Mouse (Mus musculus): Measurements from ENCODE around the gene Commd2. TPM values are rescaled to one million over a fixed set of nuclear protein-coding genes. Genes with fewer than 3 reads are reported as not detected.

The Commd2 gene
- polyA plus RNA-seq (2015; fragmentation: Nextera tagmentation; extraction: Ambion mirVana), result 71.1 and 72.0 TPM in 2 replicates

GRCm38 (mm10) chr3:57651231-57651864, at the start of gene Commd2:
TSS of gene Commd2 (minus strand) at chr3:57651715.
- peak; percentile 99 for ATAC-seq (replicated peaks; ENCODE audit: low FRiP score)
- Histone ChIP-seq H3K4me1 (peaks cover 3% of the 10 kb centered on the region; the same call in 1 of the 2 replicates), H3K4me3 (replicated peaks) (peak within 1 kb of the TSS; percentile 79), H3K27me3 (no peaks in the 10 kb centered on the region), H3K27ac (peak within 1 kb of the TSS; percentile 92), H3K4me2 (peak within 1 kb of the TSS; percentile 77), H3K36me3 (peaks cover 11% of the 10 kb centered on the region), H3K9me3 (replicated peaks) (no peaks in the 10 kb centered on the region), H3K9ac (peak within 1 kb of the TSS; percentile 67)
- WGBS, result under 1% methylated on average over 42 of the region's 42 CpGs

- no peaks in the 10 kb centered on the region for H3K9me3 ChIP-seq (replicated peaks)
- H3K4me3 ChIP-seq (replicated peaks), result no peak overlapping the region
- H3K4me1 ChIP-seq, result 0 out of 2 replicates have a peak, but pooled peaks cover 3% of the 10 kb centered on the region
- H3K4me2 ChIP-seq, result no peak overlapping the region
- H3K27ac ChIP-seq, result 0 out of 2 replicates have a peak overlapping the region, but pooled peaks have one; percentile 13
- no peak overlapping the region for H3K9ac ChIP-seq
- H3K36me3 ChIP-seq, result no peaks in the 10 kb centered on the region
- no peaks in the 10 kb centered on the region for H3K27me3 ChIP-seq
- ATAC-seq (replicated peaks; ENCODE audit: low FRiP score), result no peak
- WGBS, result 91% methylated on average over 9 of the region's 9 CpGs
Observed at GRCm38 (mm10) chr3:57696779-57697178, 45.3 kb upstream of the Commd2 start.

GRCm38 (mm10) chr3:57696249-57696648, 44.7 kb upstream of the Commd2 start:
- no peak overlapping the region for H3K4me2 ChIP-seq

GRCm38 (mm10) chr3:57692719-57693118, 41.2 kb upstream of the Commd2 start, which contains the start of gene Ankub1:
TSS of gene Ankub1 (minus strand) at chr3:57692799.
- Histone ChIP-seq H3K27ac (no peak within 1 kb of the TSS), H3K36me3 (no peaks in the 10 kb centered on the region), H3K4me1 (0 out of 2 replicates have a peak, but pooled peaks cover 3% of the 10 kb centered on the region), H3K9me3 (replicated peaks) (no peaks in the 10 kb centered on the region), H3K9ac (no peak within 1 kb of the TSS), H3K27me3 (no peaks in the 10 kb centered on the region), H3K4me3 (replicated peaks) (no peak within 1 kb of the TSS), H3K4me2 (no peak within 1 kb of the TSS)
- no peak for ATAC-seq (replicated peaks; ENCODE audit: low FRiP score)
- WGBS, result 78% methylated on average over 2 of the region's 2 CpGs

More at GRCm38 (mm10) chr3:57696249-57696648, 44.7 kb upstream of the Commd2 start:
- Histone ChIP-seq H3K4me3 (replicated peaks) (no peak overlapping the region), H3K36me3 (no peaks in the 10 kb centered on the region), H3K9ac (no peak overlapping the region), H3K9me3 (replicated peaks) (no peaks in the 10 kb centered on the region), H3K27ac (peak overlapping the region; percentile 13; the same call in 1 of the 2 replicates), H3K4me1 (0 out of 2 replicates have a peak, but pooled peaks cover 3% of the 10 kb centered on the region), H3K27me3 (no peaks in the 10 kb centered on the region)
- no peak for ATAC-seq (replicated peaks; ENCODE audit: low FRiP score)
- WGBS, result 96% methylated on average over 4 of the region's 4 CpGs

GRCm38 (mm10) chr3:57691772-57692171, 40.3 kb upstream of the Commd2 start:
- WGBS, result 86% methylated on average over 4 of the region's 4 CpGs
- ATAC-seq (replicated peaks; ENCODE audit: low FRiP score), result no peak
- H3K4me1 ChIP-seq, result 0 out of 2 replicates have a peak, but pooled peaks cover 3% of the 10 kb centered on the region

GRCm38 (mm10) chr3:57677786-57678185, 26.3 kb upstream of the Commd2 start:
- no peaks in the 10 kb centered on the region for H3K4me1 ChIP-seq
- no peaks in the 10 kb centered on the region for H3K36me3 ChIP-seq
- ATAC-seq (replicated peaks; ENCODE audit: low FRiP score), result no peak
- no peak overlapping the region for H3K9ac ChIP-seq
- H3K27ac ChIP-seq, result no peak overlapping the region
- H3K27me3 ChIP-seq, result no peaks in the 10 kb centered on the region
- no peak overlapping the region for H3K4me3 ChIP-seq (replicated peaks)
- no peak overlapping the region for H3K4me2 ChIP-seq
- no peaks in the 10 kb centered on the region for H3K9me3 ChIP-seq (replicated peaks)

More at GRCm38 (mm10) chr3:57691772-57692171, 40.3 kb upstream of the Commd2 start:
- Histone ChIP-seq H3K27me3 (no peaks in the 10 kb centered on the region), H3K36me3 (no peaks in the 10 kb centered on the region), H3K4me3 (replicated peaks) (no peak overlapping the region), H3K9ac (no peak overlapping the region), H3K27ac (no peak overlapping the region), H3K9me3 (replicated peaks) (no peaks in the 10 kb centered on the region), H3K4me2 (no peak overlapping the region)

- 85% methylated on average over 2 of the region's 2 CpGs for WGBS
- H3K27me3 ChIP-seq, result no peaks in the 10 kb centered on the region
- no peak overlapping the region for H3K9ac ChIP-seq
- H3K4me1 ChIP-seq, result no peaks in the 10 kb centered on the region
- no peaks in the 10 kb centered on the region for H3K9me3 ChIP-seq (replicated peaks)
- no peaks in the 10 kb centered on the region for H3K36me3 ChIP-seq
- no peak overlapping the region for H3K27ac ChIP-seq
- no peak overlapping the region for H3K4me2 ChIP-seq
- no peak overlapping the region for H3K4me3 ChIP-seq (replicated peaks)
- no peak for ATAC-seq (replicated peaks; ENCODE audit: low FRiP score)
Observed at GRCm38 (mm10) chr3:57674075-57674474, 22.6 kb upstream of the Commd2 start.

GRCm38 (mm10) chr3:57673586-57673985, 22.1 kb upstream of the Commd2 start:
- Histone ChIP-seq H3K9me3 (replicated peaks) (no peaks in the 10 kb centered on the region), H3K4me1 (no peaks in the 10 kb centered on the region), H3K9ac (no peak overlapping the region), H3K4me3 (replicated peaks) (no peak overlapping the region), H3K27me3 (no peaks in the 10 kb centered on the region), H3K36me3 (no peaks in the 10 kb centered on the region), H3K27ac (no peak overlapping the region), H3K4me2 (no peak overlapping the region)
- WGBS, result 84% methylated on average over 4 of the region's 4 CpGs
- ATAC-seq (replicated peaks; ENCODE audit: low FRiP score), result no peak

GRCm38 (mm10) chr3:57667054-57667723, 15.7 kb upstream of the Commd2 start:
- 0 out of 2 replicates have a peak, but pooled peaks have one; percentile 36 for ATAC-seq (replicated peaks; ENCODE audit: low FRiP score)
- Histone ChIP-seq H3K4me3 (replicated peaks) (0 out of 2 replicates have a peak overlapping the region, but pooled peaks have one; percentile 13), H3K9ac (no peak overlapping the region)

GRCm38 (mm10) chr3:57665880-57666279, 14.4 kb upstream of the Commd2 start:
- Histone ChIP-seq H3K27me3 (no peaks in the 10 kb centered on the region), H3K4me2 (no peak overlapping the region), H3K27ac (no peak overlapping the region), H3K36me3 (no peaks in the 10 kb centered on the region), H3K9me3 (replicated peaks) (no peaks in the 10 kb centered on the region), H3K4me3 (replicated peaks) (no peak overlapping the region), H3K4me1 (0 out of 2 replicates have a peak, but pooled peaks cover 3% of the 10 kb centered on the region), H3K9ac (no peak overlapping the region)
- no peak for ATAC-seq (replicated peaks; ENCODE audit: low FRiP score)
- WGBS, result 83% methylated on average over 5 of the region's 5 CpGs

More at GRCm38 (mm10) chr3:57667054-57667723, 15.7 kb upstream of the Commd2 start:
- no peaks in the 10 kb centered on the region for H3K36me3 ChIP-seq
- H3K27me3 ChIP-seq, result no peaks in the 10 kb centered on the region
- H3K4me2 ChIP-seq, result peak overlapping the region; percentile 49
- H3K4me1 ChIP-seq, result 0 out of 2 replicates have a peak, but pooled peaks cover 3% of the 10 kb centered on the region
- no peaks in the 10 kb centered on the region for H3K9me3 ChIP-seq (replicated peaks)
- H3K27ac ChIP-seq, result no peak overlapping the region
- 30% methylated on average over 14 of the region's 14 CpGs for WGBS

- no peak overlapping the region for H3K27ac ChIP-seq
- no peaks in the 10 kb centered on the region for H3K9me3 ChIP-seq (replicated peaks)
- 68% methylated on average over 10 of the region's 10 CpGs for WGBS
- H3K27me3 ChIP-seq, result no peaks in the 10 kb centered on the region
- H3K4me2 ChIP-seq, result no peak overlapping the region
- H3K9ac ChIP-seq, result no peak overlapping the region
- no peak overlapping the region for H3K4me3 ChIP-seq (replicated peaks)
- H3K36me3 ChIP-seq, result no peaks in the 10 kb centered on the region
- ATAC-seq (replicated peaks; ENCODE audit: low FRiP score), result no peak
- H3K4me1 ChIP-seq, result 0 out of 2 replicates have a peak, but pooled peaks cover 3% of the 10 kb centered on the region
Observed at GRCm38 (mm10) chr3:57664682-57665081, 13.2 kb upstream of the Commd2 start.

GRCm38 (mm10) chr3:57663731-57664130, 12.2 kb upstream of the Commd2 start:
- 23% methylated on average over 6 of the region's 6 CpGs for WGBS
- no peak for ATAC-seq (replicated peaks; ENCODE audit: low FRiP score)

More at GRCm38 (mm10) chr3:57663731-57664130, 12.2 kb upstream of the Commd2 start:
- no peaks in the 10 kb centered on the region for H3K9me3 ChIP-seq (replicated peaks)
- H3K4me2 ChIP-seq, result no peak overlapping the region
- no peak overlapping the region for H3K27ac ChIP-seq
- H3K4me1 ChIP-seq, result 0 out of 2 replicates have a peak, but pooled peaks cover 3% of the 10 kb centered on the region
- H3K36me3 ChIP-seq, result no peaks in the 10 kb centered on the region
- no peak overlapping the region for H3K4me3 ChIP-seq (replicated peaks)
- no peak overlapping the region for H3K9ac ChIP-seq
- H3K27me3 ChIP-seq, result no peaks in the 10 kb centered on the region
